In genomic region chr7:35392935-35393334, GRCm38 (mm10) we compare ENCODE assay signal across 8 mouse cellular contexts. TPM values are rescaled to one million over a fixed set of nuclear protein-coding genes. Genes with fewer than 3 reads are reported as not detected.
A peak's percentile ranks its signal among the peaks of the same experiment; 100 is the strongest.
DNase-seq lines count a peak whose midpoint lies in the region; ATAC-seq lines count a peak whose summit lies in the region.

No protein-coding gene starts in this region.

- peak; percentile 11 for DNase-seq in heart, adult 8-10 months (ENCODE audit: low spot score)
- DNase-seq in urinary bladder, postnatal 14 days (ENCODE audit: low spot score) = peak; percentile 32
- no peak for DNase-seq in urinary bladder, postnatal 10 days (ENCODE audit: low spot score)
- DNase-seq in kidney, postnatal 14 days = peak; percentile 51
- no peak for DNase-seq in frontal cortex, postnatal 25 days (ENCODE audit: low spot score in 2 of 2)
- no peak for DNase-seq in right cerebral cortex, postnatal 25 days

- no peak overlapping the region for H3K4me2 ChIP-seq in heart, embryonic 11.5 days
- H3K4me2 ChIP-seq in forebrain, embryonic 16.5 days (ENCODE audit: low read length) = no peak overlapping the region

- no peak overlapping the region for H3K27ac ChIP-seq in heart, embryonic 11.5 days (ENCODE audit: low read depth, low read length)
- H3K27ac ChIP-seq in forebrain, embryonic 16.5 days (ENCODE audit: low read length) = no peak overlapping the region

- peaks cover 11% of the 10 kb centered on the region for H3K4me1 ChIP-seq in heart, embryonic 11.5 days (ENCODE audit: control insufficient read depth, insufficient read depth, low read length)
- H3K4me1 ChIP-seq in forebrain, embryonic 16.5 days (replicated peaks; ENCODE audit: control insufficient read depth, insufficient read depth, low read length) = peaks cover 15% of the 10 kb centered on the region

- no peaks in the 10 kb centered on the region for H3K27me3 ChIP-seq in heart, embryonic 11.5 days (ENCODE audit: control insufficient read depth, insufficient read depth, low read length)
- H3K27me3 ChIP-seq in forebrain, embryonic 16.5 days (replicated peaks; ENCODE audit: control insufficient read depth, insufficient read depth, low read length) = no peaks in the 10 kb centered on the region

- no peak overlapping the region for H3K4me3 ChIP-seq in heart, embryonic 11.5 days (ENCODE audit: low read depth, low read length)
- H3K4me3 ChIP-seq in forebrain, embryonic 16.5 days (replicated peaks; ENCODE audit: low read length) = no peak overlapping the region

- no peak overlapping the region for H3K9ac ChIP-seq in heart, embryonic 11.5 days (ENCODE audit: low read depth, low read length)
- no peak overlapping the region for H3K9ac ChIP-seq in forebrain, embryonic 16.5 days (replicated peaks; ENCODE audit: low read depth, low read length)

- ATAC-seq in heart, embryonic 11.5 days (replicated peaks; ENCODE audit: insufficient number of reproducible peaks, low FRiP score, low TSS enrichment) = no peak
- no peak for ATAC-seq in forebrain, embryonic 16.5 days

- no peaks in the 10 kb centered on the region for H3K9me3 ChIP-seq in heart, embryonic 11.5 days (replicated peaks; ENCODE audit: control insufficient read depth, low read length)
- no peaks in the 10 kb centered on the region for H3K9me3 ChIP-seq in forebrain, embryonic 16.5 days (ENCODE audit: control insufficient read depth, low read length)

- 61% methylated on average over 5 of the region's 5 CpGs for WGBS in heart, embryonic 11.5 days (ENCODE audit: insufficient replicate concordance)
- WGBS in forebrain, embryonic 16.5 days = 62% methylated on average over 5 of the region's 5 CpGs

- H3K36me3 ChIP-seq in heart, embryonic 11.5 days (ENCODE audit: control insufficient read depth, insufficient read depth, low read length) = peaks cover 3% of the 10 kb centered on the region
- peaks cover 3% of the 10 kb centered on the region; the same call in 1 of the 2 replicates for H3K36me3 ChIP-seq in forebrain, embryonic 16.5 days (ENCODE audit: control insufficient read depth, insufficient read depth)

RNA-seq across cellular contexts. Expression of gene Faap24, which starts 3.7 kb away (rescaled TPM):
- total RNA-seq in heart, adult 8-10 months (2022) = 1 to 10 TPM; 1.3 to 2.0 (median 1.7) TPM
- polyA plus RNA-seq in heart, embryonic 11.5 days (2014; fragmentation: Nextera tagmentation; extraction: Ambion mirVana) = 15.2 and 16.2 TPM in 2 replicates
- polyA plus RNA-seq in forebrain, embryonic 16.5 days (2015; fragmentation: Nextera tagmentation; extraction: Ambion mirVana) = 21.5 and 22.0 TPM in 2 replicates

RNA-seq across cellular contexts. Expression of gene Cep89, which starts 3.9 kb away (rescaled TPM):
- total RNA-seq in heart, adult 8-10 months (2022) = 10 to 100 TPM; 13.2 to 19.3 (median 15.6) TPM
- 32.2 and 33.3 TPM in 2 replicates for polyA plus RNA-seq in heart, embryonic 11.5 days (2014; fragmentation: Nextera tagmentation; extraction: Ambion mirVana)
- polyA plus RNA-seq in forebrain, embryonic 16.5 days (2015; fragmentation: Nextera tagmentation; extraction: Ambion mirVana) = 36.0 and 45.7 TPM in 2 replicates

RNA-seq across cellular contexts. Expression of gene Slc7a9, which starts 55.7 kb away (rescaled TPM):
- total RNA-seq in heart, adult 8-10 months (2022) = not detected
- 0.66 and 1.7 TPM in 2 replicates for polyA plus RNA-seq in heart, embryonic 11.5 days (2014; fragmentation: Nextera tagmentation; extraction: Ambion mirVana)
- polyA plus RNA-seq in forebrain, embryonic 16.5 days (2015; fragmentation: Nextera tagmentation; extraction: Ambion mirVana) = 0.11 TPM in 1 of 2 replicates, not detected in the other

RNA-seq across cellular contexts. Expression of gene Rhpn2, which starts 59.0 kb away (rescaled TPM):
- total RNA-seq in heart, adult 8-10 months (2022) = 1 to 10 TPM; 4.3 to 4.8 (median 4.6) TPM
- polyA plus RNA-seq in heart, embryonic 11.5 days (2014; fragmentation: Nextera tagmentation; extraction: Ambion mirVana) = 8.3 and 8.5 TPM in 2 replicates
- 1.4 and 1.6 TPM in 2 replicates for polyA plus RNA-seq in forebrain, embryonic 16.5 days (2015; fragmentation: Nextera tagmentation; extraction: Ambion mirVana)

Comparison
In these comparisons a context has a peak if more than half of its experiments do, and no peak if none do; other contexts are left out.
1. DNase-seq: peak in heart, adult 8-10 months (single experiment), urinary bladder, postnatal 14 days (single experiment) and kidney, postnatal 14 days (single experiment); none in urinary bladder, postnatal 10 days (single experiment), frontal cortex, postnatal 25 days (0 of 2) and right cerebral cortex, postnatal 25 days (single experiment).